Mouse (Mus musculus) MN1 (cell line): ENCODE measurements at regions not wholly inside any gene's neighbourhood (a gene's known extent, or its start where the extent isn't known, plus 50 kb on each side); places are given as distances from the start of the nearest gene placed in this dataset.
A peak's percentile ranks its signal among the peaks of the same experiment; 100 is the strongest.

ENCODE experiments used
- DNase-seq: peaks from one replicate; pipeline ENCODE4 v3.0.0-alpha.2; 2016; ENCODE audit warnings: low spot score

GRCm38 (mm10) chr12:26143411-26143810 lies 271.6 kb downstream of the Rnf144a start:
- no peak for DNase-seq

GRCm38 (mm10) chr12:26130811-26131210 lies 284.2 kb downstream of the Rnf144a start:
- no peak for DNase-seq

- no peak for DNase-seq
These were observed 285.0 kb downstream of the Rnf144a start for GRCm38 (mm10) chr12:26130011-26130410.

- no peak for DNase-seq
These were observed 285.5 kb downstream of the Rnf144a start for GRCm38 (mm10) chr12:26129511-26129910.

- DNase-seq: no peak
These were observed 286.2 kb downstream of the Rnf144a start for GRCm38 (mm10) chr12:26128851-26129250.

GRCm38 (mm10) chr12:26126260-26126659 lies 288.8 kb downstream of the Rnf144a start:
- no peak for DNase-seq

GRCm38 (mm10) chr12:26124211-26124610 lies 290.8 kb downstream of the Rnf144a start:
- DNase-seq: no peak

GRCm38 (mm10) chr12:26115339-26115912 lies 299.6 kb downstream of the Rnf144a start:
- no peak for DNase-seq

- DNase-seq: no peak
These were observed 302.7 kb downstream of the Rnf144a start for GRCm38 (mm10) chr12:26112166-26113019.

- no peak for DNase-seq
These were observed 305.2 kb downstream of the Rnf144a start for GRCm38 (mm10) chr12:26109866-26110265.

- no peak for DNase-seq
These were observed 310.7 kb downstream of the Rnf144a start for GRCm38 (mm10) chr12:26104372-26104771.

- DNase-seq: no peak
These were observed 312.7 kb downstream of the Rnf144a start for GRCm38 (mm10) chr12:26102384-26102783.

GRCm38 (mm10) chr12:26100140-26100539 lies 314.9 kb downstream of the Rnf144a start:
- no peak for DNase-seq

GRCm38 (mm10) chr12:26099176-26099575 lies 315.9 kb downstream of the Rnf144a start:
- no peak for DNase-seq

- no peak for DNase-seq
These were observed 322.7 kb downstream of the Rnf144a start for GRCm38 (mm10) chr12:26092311-26092710.

- DNase-seq: no peak
These were observed 323.2 kb downstream of the Rnf144a start for GRCm38 (mm10) chr12:26091865-26092264.

- no peak for DNase-seq
These were observed 326.7 kb downstream of the Rnf144a start for GRCm38 (mm10) chr12:26088389-26088788.

GRCm38 (mm10) chr12:26086923-26087322 lies 328.1 kb downstream of the Rnf144a start:
- no peak for DNase-seq

- DNase-seq: no peak
These were observed 328.6 kb downstream of the Rnf144a start for GRCm38 (mm10) chr12:26086414-26086813.

GRCm38 (mm10) chr12:26079061-26079625 lies 335.9 kb downstream of the Rnf144a start:
- DNase-seq: no peak

GRCm38 (mm10) chr12:26075638-26076254 lies 339.3 kb downstream of the Rnf144a start:
- DNase-seq: no peak

GRCm38 (mm10) chr12:26072180-26072579 lies 342.9 kb downstream of the Rnf144a start:
- no peak for DNase-seq

GRCm38 (mm10) chr12:26071610-26072009 lies 343.4 kb downstream of the Rnf144a start:
- peak; percentile 66 for DNase-seq
